Mouse (Mus musculus) 3134 (cell line): ENCODE results near the gene Gm20850.
"Not testable (repeated sequence)": the region's sequence is repeated elsewhere in the genome, so short reads cannot be mapped to it uniquely, and the experiment has no call there.

Source experiments
- DNase-seq: peaks from one replicate; pipeline ENCODE4 v3.0.0-alpha.2; 2011; ENCODE audit warnings: low spot score; ENCODE audit not compliant: insufficient read length; ENCODE audit errors: extremely low read depth

The Gm20850 gene

GRCm38 (mm10) chrY:75715022-75715421 lies at the start of gene Gm20850:
Gm20850 (plus strand) TSS chrY:75715322.
- not testable (repeated sequence) for DNase-seq
